Mouse (Mus musculus) liver, embryonic 15.5 days (tissue): ENCODE measurements around the gene Metrn. TPM values are rescaled to one million over a fixed set of nuclear protein-coding genes. Genes with fewer than 3 reads are reported as not detected.

Experiments used
- ATAC-seq: fragments of 200-750 bp; cut with Nextera tagmentation; 2 replicates; pipeline ENCODE4 v1.8.0; 2017; ENCODE audit warnings: moderate number of reproducible peaks, mild to moderate bottlenecking, moderate library complexity; ENCODE audit not compliant: insufficient read depth
- H3K27ac ChIP-seq: fragments of 300-500 bp; sonication (generic); replicated peaks from 2 replicates; pipeline ENCODE4 v1.5.1; 2015; ENCODE audit warnings: mild to moderate bottlenecking, inconsistent platforms
- H3K27me3 ChIP-seq: fragments of 300-500 bp; sonication (generic); 2 replicates; pipeline ENCODE4 v1.6.1; 2015; ENCODE audit warnings: mild to moderate bottlenecking, inconsistent platforms
- H3K36me3 ChIP-seq: fragments of 300-500 bp; sonication (generic); replicated peaks from 2 replicates; pipeline ENCODE4 v1.6.1; 2015; ENCODE audit warnings: moderate library complexity, mild to moderate bottlenecking, inconsistent platforms
- H3K4me1 ChIP-seq: fragments of 300-500 bp; sonication (generic); replicated peaks from 2 replicates; pipeline ENCODE4 v1.6.1; 2015; ENCODE audit warnings: inconsistent platforms
- H3K4me2 ChIP-seq: fragments of 300-500 bp; sonication (generic); 2 replicates; pipeline ENCODE4 v1.6.1; 2015; ENCODE audit warnings: moderate library complexity, mild to moderate bottlenecking, inconsistent platforms
- H3K4me3 ChIP-seq: fragments of 300-500 bp; sonication (generic); replicated peaks from 2 replicates; pipeline ENCODE4 v1.5.1; 2015; ENCODE audit warnings: mild to moderate bottlenecking, inconsistent platforms
- H3K9ac ChIP-seq: fragments of 300-500 bp; sonication (generic); 2 replicates; pipeline ENCODE4 v1.6.1; 2015; ENCODE audit warnings: moderate library complexity, mild to moderate bottlenecking, inconsistent platforms
- H3K9me3 ChIP-seq: fragments of 300-500 bp; sonication (generic); replicated peaks from 2 replicates; pipeline ENCODE4 v1.6.1; 2016; ENCODE audit warnings: inconsistent platforms
- WGBS: fragments of 180-500 bp; shearing (Covaris S2); methylation state at CpG from one replicate; pipeline ENCODE4 v1.1.7; 2015; ENCODE audit warnings: mixed read lengths; ENCODE audit not compliant: insufficient replicate concordance; 5-methylcytosine and 5-hydroxymethylcytosine counted together
- polyA plus RNA-seq: library from polyadenylated mRNA; unstranded; fragments of >200 nt; fragmentation: Nextera tagmentation; extraction: Ambion mirVana; gene quantifications from 2 replicates; pipeline ENCODE4 v1.2.1, GENCODE M21; 2015

Metrn gene
- polyA plus RNA-seq, 1 experiment from 2014 or later = 15.5 TPM

DNA sequence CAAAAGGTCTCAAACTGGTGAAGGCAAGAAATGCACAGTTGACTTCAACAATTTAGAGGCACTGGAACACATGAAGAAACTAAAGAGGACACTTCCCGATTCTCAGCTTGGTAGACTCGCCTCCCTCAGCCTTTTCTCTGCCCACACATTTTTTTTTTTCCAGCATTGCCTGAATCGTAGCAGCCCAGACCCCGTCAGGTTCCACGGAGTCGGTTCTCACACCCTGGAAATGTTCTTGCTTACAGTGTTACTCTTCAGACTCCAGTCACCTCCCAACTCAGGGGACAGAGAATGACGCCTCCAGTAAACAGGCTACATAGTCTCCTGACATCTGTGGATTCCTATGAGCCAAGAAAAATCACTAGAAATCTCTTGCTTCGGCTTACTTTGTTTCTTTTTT is 36.8 kb downstream of the Metrn start:
- 54% methylated on average over 8 of the region's 8 CpGs for WGBS
- ATAC-seq = no peak
- Histone ChIP-seq H3K9me3 (no peaks in the 10 kb centered on the region), H3K36me3 (no peaks in the 10 kb centered on the region), H3K27ac (no peak overlapping the region), H3K4me2 (no peak overlapping the region), H3K9ac (no peak overlapping the region), H3K4me3 (no peak overlapping the region), H3K4me1 (no peaks in the 10 kb centered on the region), H3K27me3 (peaks cover 14% of the 10 kb centered on the region)

DNA sequence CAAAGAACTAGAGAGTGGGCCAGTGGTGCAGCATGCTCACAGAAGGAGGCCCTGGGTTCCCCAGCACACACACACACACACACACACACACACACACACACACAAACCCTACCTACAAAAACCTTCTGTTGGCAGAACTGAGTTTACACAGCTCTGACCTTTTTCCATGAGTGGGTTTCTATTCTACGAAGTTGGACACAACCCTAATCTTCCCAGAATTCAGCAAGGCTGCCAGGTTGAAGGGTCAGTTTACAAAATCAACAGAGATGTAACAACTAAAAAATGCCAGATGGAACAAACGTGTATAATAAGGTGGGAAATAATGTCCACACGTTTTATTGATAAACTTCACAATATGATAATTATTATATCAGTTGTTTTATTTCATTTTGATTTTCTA is 39.2 kb downstream of the Metrn start:
- Histone ChIP-seq H3K4me3 (no peak overlapping the region), H3K9me3 (no peaks in the 10 kb centered on the region), H3K4me1 (no peaks in the 10 kb centered on the region), H3K27ac (no peak overlapping the region), H3K4me2 (no peak overlapping the region), H3K27me3 (peaks cover 14% of the 10 kb centered on the region), H3K36me3 (no peaks in the 10 kb centered on the region), H3K9ac (no peak overlapping the region)
- 35% methylated on average over 3 of the region's 3 CpGs for WGBS
- ATAC-seq = no peak

DNA sequence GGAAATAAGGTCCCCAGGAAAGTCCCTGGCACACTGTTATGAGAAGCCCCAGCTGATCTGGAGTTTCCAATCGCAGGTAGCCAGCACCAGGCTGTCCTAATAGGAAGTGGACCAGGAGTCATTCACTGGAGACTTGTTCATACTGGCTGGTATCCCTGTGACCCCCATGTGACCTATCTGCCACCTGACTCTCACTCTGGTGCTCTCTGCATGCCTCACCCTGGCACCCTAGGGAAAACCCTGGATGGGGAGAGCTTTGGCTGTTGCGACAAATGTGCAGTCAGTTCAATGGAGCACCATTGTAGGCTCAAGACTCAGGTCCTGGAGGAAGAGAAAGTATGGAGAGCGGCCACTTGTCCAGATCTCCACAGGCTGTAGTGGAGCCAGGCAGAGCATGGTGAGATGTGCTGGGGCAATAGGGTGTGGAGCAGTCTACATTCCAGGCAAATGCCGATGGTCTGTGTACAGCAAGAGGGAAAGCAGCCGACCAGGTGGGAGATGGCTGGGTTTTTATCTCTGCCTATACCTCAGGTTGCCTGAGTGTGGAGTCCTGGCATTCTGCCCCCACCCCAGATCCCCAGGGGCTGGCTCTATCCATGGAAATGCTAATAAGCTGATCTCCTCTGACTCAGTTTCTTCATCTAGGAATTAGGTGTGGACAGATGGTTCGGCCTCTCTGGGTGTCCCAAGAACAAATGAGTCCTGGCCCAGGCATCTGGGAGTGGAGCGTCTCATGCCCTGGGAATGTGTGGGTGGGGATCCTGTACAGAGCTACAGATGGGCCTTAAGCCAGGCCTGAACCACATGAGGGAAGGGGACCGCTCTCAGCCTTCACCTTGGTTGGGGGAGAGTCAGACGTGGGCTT is 40.3 kb downstream of the Metrn start:
- no peak overlapping the region for H3K4me3 ChIP-seq
- 60% methylated on average over 9 of the region's 9 CpGs for WGBS

DNA sequence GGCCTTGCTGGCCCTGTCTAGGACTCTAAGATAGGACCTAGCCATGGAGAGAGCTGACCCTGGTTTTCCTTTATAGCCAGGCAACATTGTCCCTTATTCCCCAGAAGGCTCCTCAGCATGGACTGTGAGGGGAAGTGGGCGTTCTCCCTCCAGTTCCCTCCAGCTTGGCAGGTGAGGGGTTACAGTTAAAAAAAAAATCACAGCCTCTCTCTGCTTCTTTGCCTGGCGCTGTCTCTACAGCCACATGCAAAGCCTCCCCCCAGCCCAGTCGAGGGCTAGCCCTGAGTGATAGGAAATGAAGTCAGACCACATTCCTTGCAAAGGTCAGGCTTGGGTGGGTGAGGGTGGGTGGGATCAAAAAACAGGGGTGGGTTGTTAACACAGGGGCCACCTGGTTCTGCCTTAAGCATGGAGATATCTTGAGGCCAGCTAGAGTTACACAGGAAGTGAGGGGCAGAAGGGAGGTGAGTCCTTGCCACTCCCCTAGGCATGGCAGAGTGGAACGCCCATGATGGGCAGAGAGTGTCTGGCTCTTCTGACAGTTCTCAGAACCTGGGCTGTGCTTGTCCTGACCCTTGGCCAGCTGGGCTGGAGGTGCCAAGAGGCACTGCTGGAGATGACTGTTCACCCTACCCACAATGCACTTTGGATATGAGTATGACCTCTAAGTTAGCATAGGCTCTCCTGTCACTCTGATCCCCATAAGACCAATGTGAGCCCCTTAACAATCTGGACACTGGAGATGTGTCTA is 41.1 kb downstream of the Metrn start:
- 33% methylated on average over 4 of the region's 4 CpGs for WGBS
- Histone ChIP-seq H3K9me3 (no peaks in the 10 kb centered on the region), H3K36me3 (no peaks in the 10 kb centered on the region), H3K4me1 (no peaks in the 10 kb centered on the region), H3K27ac (no peak overlapping the region), H3K4me2 (no peak overlapping the region), H3K4me3 (no peak overlapping the region), H3K9ac (no peak overlapping the region), H3K27me3 (peaks cover 14% of the 10 kb centered on the region)
- no peak for ATAC-seq

More for the DNA sequence above, 40.3 kb downstream of the Metrn start:
- ATAC-seq = no peak
- H3K36me3 ChIP-seq = no peaks in the 10 kb centered on the region
- H3K9me3 ChIP-seq = no peaks in the 10 kb centered on the region
- no peaks in the 10 kb centered on the region for H3K4me1 ChIP-seq
- no peak overlapping the region for H3K9ac ChIP-seq
- H3K27ac ChIP-seq = no peak overlapping the region
- peaks cover 14% of the 10 kb centered on the region for H3K27me3 ChIP-seq
- H3K4me2 ChIP-seq = no peak overlapping the region

DNA sequence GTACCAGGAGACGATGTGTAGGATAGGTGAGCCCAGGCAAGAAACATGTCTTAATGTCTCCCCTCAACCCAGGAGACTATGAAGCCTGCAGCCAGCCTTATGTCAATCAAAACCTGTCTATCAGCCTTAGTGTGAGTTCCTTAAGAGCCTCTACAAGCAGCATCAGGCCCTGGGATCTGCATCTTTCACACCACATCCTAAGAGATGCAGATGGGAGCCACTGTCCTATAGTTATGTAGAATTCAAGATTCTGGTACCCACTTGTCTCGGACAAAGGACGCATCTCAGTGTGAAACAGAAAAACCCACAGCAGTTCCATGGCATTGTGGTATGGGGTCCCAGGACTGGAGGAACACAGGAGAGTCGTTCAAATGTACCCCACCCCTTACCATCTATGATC is 41.9 kb downstream of the Metrn start:
- Histone ChIP-seq H3K9ac (no peak overlapping the region), H3K27me3 (peaks cover 13% of the 10 kb centered on the region), H3K4me2 (no peak overlapping the region), H3K4me3 (no peak overlapping the region), H3K9me3 (no peaks in the 10 kb centered on the region), H3K36me3 (no peaks in the 10 kb centered on the region), H3K27ac (no peak overlapping the region), H3K4me1 (no peaks in the 10 kb centered on the region)
- WGBS = 59% methylated on average over 4 of the region's 4 CpGs
- ATAC-seq = no peak

DNA sequence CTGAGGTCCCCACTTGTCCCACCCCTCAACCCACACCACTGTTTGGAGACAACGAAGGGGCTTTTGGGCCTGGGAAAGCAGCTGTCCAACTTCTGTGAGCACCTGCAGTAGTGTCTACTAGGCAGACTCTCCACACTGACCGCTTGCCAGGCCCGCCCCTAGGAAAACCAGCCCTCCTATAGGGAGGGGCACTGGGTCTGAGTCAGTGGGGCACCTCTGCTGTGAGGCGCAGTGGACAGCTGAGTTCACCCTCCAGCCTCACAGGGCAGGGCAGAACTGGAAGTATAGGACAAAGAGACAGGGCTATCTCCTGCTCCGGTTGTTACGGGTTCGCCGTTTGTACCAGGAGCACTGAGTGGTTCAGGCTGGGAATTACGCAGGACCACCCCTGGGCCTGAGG is 42.7 kb downstream of the Metrn start, which contains the start of gene Msln:
Gene Msln, minus strand, starts transcription at position 138 of the 400 bp plus-strand sequence.
- peaks cover 11% of the 10 kb centered on the region for H3K27me3 ChIP-seq
- H3K9me3 ChIP-seq = no peaks in the 10 kb centered on the region
- H3K4me1 ChIP-seq = no peaks in the 10 kb centered on the region
- no peak within 1 kb of the TSS for H3K27ac ChIP-seq
- no peak within 1 kb of the TSS for H3K4me2 ChIP-seq
- no peak within 1 kb of the TSS for H3K4me3 ChIP-seq
- ATAC-seq = no peak
- no peaks in the 10 kb centered on the region for H3K36me3 ChIP-seq
- no peak within 1 kb of the TSS for H3K9ac ChIP-seq
- WGBS = 74% methylated on average over 9 of the region's 9 CpGs

DNA sequence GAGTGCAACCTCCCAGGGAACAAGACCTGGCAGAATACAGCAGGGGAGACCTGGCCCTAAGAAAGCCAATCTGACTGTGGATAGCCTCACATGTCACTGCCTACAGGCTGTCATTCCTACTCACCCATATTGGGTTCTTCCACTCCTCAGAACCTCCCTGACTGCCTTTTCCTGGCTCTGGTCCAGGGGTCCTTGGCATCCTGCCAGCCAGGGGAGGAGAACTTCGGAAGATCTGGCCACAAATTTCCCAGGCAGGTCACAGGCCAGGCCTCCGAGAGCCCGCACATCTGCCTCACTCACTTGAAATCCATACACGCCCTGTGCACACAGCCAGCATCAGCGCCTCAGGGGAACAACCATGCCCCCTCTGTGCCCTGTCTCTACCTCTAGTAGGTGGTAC is 45.5 kb downstream of the Metrn start:
- WGBS = 54% methylated on average over 5 of the region's 5 CpGs
- H3K4me3 ChIP-seq = no peak overlapping the region
- H3K4me1 ChIP-seq = no peaks in the 10 kb centered on the region
- no peaks in the 10 kb centered on the region for H3K36me3 ChIP-seq
- no peak overlapping the region for H3K27ac ChIP-seq
- H3K4me2 ChIP-seq = no peak overlapping the region
- ATAC-seq = no peak
- no peaks in the 10 kb centered on the region for H3K27me3 ChIP-seq
- no peak overlapping the region for H3K9ac ChIP-seq
- H3K9me3 ChIP-seq = no peaks in the 10 kb centered on the region

DNA sequence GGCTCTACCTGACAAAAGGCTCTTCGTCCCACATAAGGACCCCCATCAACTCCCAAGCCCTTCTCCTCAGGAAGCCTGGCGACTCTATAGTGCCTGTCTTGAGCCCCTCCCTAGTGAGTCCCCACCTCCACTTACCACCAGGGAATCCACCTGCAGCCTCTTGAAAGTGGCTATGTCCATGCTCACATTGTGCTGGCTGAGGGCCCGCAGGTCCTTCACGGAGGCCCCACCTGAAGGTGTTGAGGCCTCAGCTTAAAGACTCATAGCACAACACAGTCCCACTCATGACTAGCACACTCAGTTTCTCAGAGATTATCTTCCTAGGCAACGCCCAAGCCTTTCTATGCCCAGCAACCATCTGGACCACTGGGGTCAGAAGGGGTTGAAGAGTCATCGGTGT is 47.6 kb downstream of the Metrn start:
- Histone ChIP-seq H3K9ac (no peak overlapping the region), H3K4me1 (no peaks in the 10 kb centered on the region), H3K36me3 (no peaks in the 10 kb centered on the region), H3K9me3 (no peaks in the 10 kb centered on the region), H3K27me3 (no peaks in the 10 kb centered on the region), H3K4me2 (no peak overlapping the region), H3K27ac (no peak overlapping the region), H3K4me3 (no peak overlapping the region)
- WGBS = 65% methylated on average over 6 of the region's 6 CpGs
- no peak for ATAC-seq

DNA sequence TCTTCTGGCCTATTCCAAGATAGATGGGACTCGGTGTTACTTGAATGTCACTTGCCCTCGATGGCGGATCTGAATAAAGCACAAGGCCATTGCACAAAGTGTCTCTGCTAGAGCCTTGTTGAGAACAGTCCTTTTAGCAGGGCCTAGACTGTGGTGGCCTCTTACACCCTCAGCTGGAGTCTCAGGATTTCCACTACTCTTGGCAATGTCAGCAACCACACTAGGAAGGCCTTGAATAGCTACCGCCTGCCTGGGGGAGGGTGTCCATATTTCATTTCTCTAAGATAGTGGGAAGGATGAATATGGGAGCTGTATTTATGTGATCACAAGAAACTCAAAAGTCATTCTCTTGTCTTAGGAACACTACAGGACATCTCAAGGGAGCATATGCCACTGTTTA is 48.7 kb downstream of the Metrn start:
- Histone ChIP-seq H3K36me3 (no peaks in the 10 kb centered on the region), H3K9me3 (no peaks in the 10 kb centered on the region), H3K4me2 (no peak overlapping the region), H3K27me3 (no peaks in the 10 kb centered on the region), H3K27ac (no peak overlapping the region), H3K9ac (no peak overlapping the region), H3K4me3 (no peak overlapping the region), H3K4me1 (no peaks in the 10 kb centered on the region)
- 74% methylated on average over 4 of the region's 4 CpGs for WGBS
- no peak for ATAC-seq

DNA sequence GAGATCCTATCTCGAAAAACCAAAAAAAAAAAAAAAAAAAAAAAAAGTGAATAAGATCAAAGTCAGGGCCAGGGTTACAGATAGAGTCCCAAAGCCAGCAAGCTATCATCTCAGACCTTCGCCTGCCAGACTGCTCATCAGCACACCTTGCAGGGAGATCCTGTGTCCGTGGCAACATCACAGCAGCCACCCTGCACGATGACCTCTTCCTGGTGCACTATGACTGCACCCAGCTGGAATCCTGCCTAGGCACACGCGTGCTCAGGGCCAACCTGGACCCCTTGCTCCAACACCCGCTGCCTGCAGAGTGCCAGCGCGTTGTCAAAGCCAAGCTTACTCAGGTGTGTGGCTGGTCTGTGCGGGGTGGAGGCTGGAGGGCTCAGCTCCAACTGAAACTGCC is 52.6 kb downstream of the Metrn start:
- H3K4me3 ChIP-seq = no peak overlapping the region
- no peak overlapping the region for H3K27ac ChIP-seq
- no peak overlapping the region for H3K9ac ChIP-seq
- 59% methylated on average over 10 of the region's 10 CpGs for WGBS
- H3K4me1 ChIP-seq = no peaks in the 10 kb centered on the region
- ATAC-seq = no peak
- H3K4me2 ChIP-seq = no peak overlapping the region
- H3K27me3 ChIP-seq = peaks cover 3% of the 10 kb centered on the region; the same call in 1 of the 2 replicates
- no peaks in the 10 kb centered on the region for H3K9me3 ChIP-seq
- H3K36me3 ChIP-seq = no peaks in the 10 kb centered on the region

DNA sequence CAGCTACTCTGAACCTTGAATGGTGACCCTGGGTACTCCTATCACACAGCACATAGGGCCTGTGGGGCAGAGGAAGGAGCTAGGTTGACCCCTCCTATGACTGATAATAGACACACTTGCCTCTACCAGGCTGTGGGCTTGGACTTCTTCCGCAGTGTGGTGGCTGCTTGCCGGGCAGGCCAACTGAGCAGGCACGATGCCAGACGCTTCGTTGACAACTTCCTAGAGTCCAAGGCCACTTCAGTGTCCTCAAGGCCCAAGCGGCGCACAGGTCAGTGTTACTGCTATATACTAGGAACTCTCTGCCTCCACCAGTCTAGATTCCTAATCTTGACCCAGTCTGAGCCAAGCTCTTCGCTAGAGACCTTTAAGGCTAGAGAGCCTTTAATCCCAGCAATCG is 53.1 kb downstream of the Metrn start:
- no peak for ATAC-seq
- no peaks in the 10 kb centered on the region for H3K36me3 ChIP-seq
- no peaks in the 10 kb centered on the region for H3K4me1 ChIP-seq
- no peak overlapping the region for H3K9ac ChIP-seq
- no peak overlapping the region for H3K4me2 ChIP-seq
- no peak overlapping the region for H3K27ac ChIP-seq
- 77% methylated on average over 9 of the region's 9 CpGs for WGBS
- H3K27me3 ChIP-seq = peaks cover 3% of the 10 kb centered on the region; the same call in 1 of the 2 replicates
- H3K9me3 ChIP-seq = no peaks in the 10 kb centered on the region
- no peak overlapping the region for H3K4me3 ChIP-seq
